Mouse (Mus musculus): ENCODE results near the gene Gm5244.

Gm5244 gene

DNA sequence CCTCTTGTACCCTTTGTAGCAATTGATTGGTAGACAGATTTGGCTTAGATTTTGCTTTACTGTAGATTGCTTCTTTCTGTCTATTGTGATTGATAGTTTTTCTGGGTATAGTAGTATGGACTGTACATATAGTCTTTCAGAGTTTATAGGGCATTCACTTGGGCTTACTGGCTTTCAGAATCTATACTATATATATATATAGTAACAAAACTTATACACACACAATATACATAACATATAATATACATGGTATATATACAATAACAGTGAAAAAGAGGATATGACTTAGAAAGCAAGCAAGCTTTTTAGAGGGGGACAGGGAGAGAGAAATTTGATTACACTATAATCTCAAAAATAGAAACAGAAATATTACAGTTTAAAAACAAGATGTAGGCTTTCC is at the start of gene Gm5244:
Gm5244 (plus strand) TSS at position 301 of the 400 bp plus-strand sequence.
- in situ Hi-C loops (cut with MboI; ENCODE audit: low sequenced_read_pairs), result no loop called here

DNA sequence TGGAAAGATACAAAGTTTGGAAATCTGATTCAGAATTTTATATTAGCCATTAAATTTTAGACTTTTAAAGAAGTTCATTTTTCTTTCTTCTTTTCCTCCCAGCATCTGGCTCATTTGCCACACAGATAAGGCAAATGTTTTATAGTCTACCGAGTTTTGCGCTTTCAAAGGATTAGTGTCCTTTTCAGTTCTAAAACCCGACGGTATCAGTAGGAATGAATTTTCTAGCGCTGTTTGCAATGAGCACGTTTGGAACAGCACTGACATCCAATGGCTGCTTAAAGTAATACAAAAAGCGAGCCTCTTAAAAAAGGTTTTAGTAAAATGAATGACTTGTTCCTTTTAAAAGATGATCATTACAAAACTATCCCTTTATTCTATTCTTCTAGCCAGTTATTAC is 49.4 kb upstream of the Gm5244 start:
- in situ Hi-C loops (cut with MboI; ENCODE audit: low sequenced_read_pairs), result no loop called here

DNA sequence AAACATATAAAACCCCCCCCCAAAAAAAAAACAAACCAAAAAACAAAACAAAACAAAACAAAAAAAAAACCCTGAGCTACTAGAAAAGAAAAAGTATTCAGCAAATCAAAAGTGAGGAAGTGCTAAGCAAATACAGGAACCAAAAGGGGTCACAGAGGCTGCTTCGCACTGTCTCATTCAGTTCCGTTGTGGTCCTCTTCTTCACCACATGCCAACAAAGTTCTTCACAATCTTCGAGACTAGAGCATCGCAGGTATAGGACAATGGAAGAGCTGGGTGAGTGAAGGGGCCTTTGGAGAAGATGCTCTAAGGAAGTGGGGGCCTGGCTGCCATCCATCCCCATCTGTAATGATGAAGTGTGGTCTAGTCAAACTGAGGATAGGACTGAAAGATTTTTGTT is 48.1 kb upstream of the Gm5244 start:
- in situ Hi-C loops (cut with MboI; ENCODE audit: low sequenced_read_pairs), result no loop called here

DNA sequence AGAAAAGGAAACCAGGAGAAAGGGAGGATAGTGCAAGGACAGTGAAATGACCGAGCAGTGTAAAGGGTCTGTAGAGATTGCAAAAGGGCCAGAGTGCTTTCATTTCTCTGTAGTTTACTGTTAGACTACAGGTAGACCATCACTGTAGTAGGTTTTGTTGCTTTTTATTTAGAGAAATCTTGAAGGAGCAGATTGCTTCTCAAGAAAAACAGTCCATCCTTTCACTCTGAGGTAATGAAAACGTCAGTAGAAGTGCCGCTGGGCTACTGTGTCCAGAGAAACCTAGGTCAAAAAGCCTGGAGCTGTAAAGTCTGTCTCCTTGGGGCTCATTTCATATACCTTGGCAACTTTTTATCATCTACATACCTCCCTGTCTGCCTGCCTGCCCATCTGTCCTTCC is 47.4 kb upstream of the Gm5244 start:
- in situ Hi-C loops (cut with MboI; ENCODE audit: low sequenced_read_pairs), result no loop called here

DNA sequence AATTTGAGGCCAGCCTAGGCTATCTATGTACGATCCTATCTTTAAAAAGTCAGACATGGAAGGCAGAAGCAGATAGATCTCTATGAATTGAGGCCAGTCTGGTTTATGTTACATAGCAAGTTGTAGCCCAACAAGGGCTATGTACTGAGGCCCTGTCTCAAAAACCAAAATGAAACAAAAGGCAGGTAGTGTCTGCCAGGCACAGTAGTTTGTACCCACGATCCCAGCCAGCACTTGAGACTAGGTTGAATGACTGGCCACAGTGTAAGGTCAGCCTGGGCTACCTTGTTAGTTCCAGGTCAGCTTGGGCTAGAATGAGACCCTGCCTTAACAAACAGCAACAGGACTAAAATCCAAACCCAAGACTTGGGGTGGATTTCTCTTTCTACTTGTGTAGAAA is 45.9 kb upstream of the Gm5244 start:
- in situ Hi-C loops (cut with MboI; ENCODE audit: low sequenced_read_pairs), result loop anchor here (10.0 kb wide), 1 partner anchor 206 kb away; the partner anchor contains the start of gene Gm4952

DNA sequence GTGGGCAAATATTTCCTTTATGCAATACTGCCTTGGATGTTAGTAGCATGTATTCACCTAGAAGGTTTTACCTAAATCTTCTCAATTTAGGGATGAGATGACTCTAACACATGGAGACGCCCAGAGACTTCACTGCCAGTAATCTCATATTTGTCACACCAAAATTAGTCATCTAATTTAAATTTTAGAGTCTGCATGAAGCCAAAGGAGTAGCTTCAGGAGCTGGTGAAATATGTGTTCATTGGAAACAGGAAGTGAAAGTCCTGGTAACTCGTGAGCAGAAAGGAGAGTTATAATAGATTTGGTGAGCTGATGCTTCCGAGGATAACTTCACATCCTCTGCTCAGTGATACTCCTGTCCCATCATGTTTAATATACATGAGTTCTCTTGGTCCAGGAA is 45.4 kb upstream of the Gm5244 start:
- in situ Hi-C loops (cut with MboI; ENCODE audit: low sequenced_read_pairs), result loop anchor here (10.0 kb wide), 1 partner anchor 206 kb away; the partner anchor contains the start of gene Gm4952

DNA sequence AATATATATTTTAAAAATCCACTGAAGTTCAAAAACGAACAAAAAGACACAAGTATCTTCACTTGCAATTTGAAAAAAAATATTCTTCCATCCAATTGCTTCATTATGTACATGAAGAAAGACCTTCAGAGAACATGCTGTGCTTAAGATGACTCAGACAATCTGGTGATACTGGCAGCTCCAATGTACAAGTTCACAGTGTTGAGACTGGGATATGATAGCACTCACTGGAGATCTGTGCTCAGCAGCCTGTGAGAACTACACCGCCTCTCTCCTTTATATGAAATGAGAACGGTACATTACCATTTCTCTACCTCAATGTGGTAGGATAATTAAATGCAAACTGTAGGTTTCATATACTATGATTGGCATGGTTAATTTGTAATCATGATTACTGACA is 43.7 kb upstream of the Gm5244 start:
- in situ Hi-C loops (cut with MboI; ENCODE audit: low sequenced_read_pairs), result loop anchor here (10.0 kb wide), 1 partner anchor 208 kb away; the partner anchor contains the start of gene Gm4952

DNA sequence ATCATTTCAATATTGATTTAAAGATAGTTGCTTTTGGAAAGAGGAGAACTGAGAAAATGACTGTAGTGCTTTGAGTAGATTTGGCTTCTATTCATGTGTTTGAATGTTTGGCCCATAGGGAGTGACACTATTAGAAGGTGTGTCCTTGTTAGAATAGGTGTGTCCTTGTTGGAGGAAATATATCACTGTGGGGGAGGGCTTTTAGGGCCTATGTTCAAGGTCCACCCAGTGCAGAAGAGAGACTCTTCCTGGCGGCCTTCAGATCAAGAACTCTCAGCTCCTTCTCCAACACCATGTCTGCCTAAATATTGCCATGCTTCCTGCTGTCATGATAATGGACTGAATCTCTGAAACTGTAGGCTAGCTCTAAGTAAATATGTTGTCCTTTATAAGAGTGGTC is 42.2 kb upstream of the Gm5244 start:
- in situ Hi-C loops (cut with MboI; ENCODE audit: low sequenced_read_pairs), result loop anchor here (10.0 kb wide), 1 partner anchor 209 kb away; the partner anchor contains the start of gene Gm4952

DNA sequence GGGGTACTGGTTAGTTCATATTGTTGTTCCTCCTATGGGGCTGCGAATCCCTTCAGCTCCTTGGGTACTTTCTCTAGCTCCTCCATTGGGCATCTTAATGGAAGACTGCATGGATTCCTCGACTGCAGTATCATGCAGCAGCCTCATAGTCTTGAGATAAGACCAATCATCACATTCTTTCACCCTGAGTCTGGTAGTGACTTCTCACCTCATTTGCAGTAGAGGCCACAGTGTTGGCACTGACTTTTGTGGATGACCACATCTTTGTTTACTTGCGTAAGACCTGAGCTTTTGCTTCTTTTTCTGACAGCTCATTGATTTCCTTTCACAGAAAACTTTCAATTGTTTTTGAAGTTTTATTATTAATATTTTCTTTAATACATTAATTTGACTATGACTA is 40.8 kb upstream of the Gm5244 start:
- in situ Hi-C loops (cut with MboI; ENCODE audit: low sequenced_read_pairs), result loop anchor here (10.0 kb wide), 1 partner anchor 211 kb away; the partner anchor contains the start of gene Gm4952

DNA sequence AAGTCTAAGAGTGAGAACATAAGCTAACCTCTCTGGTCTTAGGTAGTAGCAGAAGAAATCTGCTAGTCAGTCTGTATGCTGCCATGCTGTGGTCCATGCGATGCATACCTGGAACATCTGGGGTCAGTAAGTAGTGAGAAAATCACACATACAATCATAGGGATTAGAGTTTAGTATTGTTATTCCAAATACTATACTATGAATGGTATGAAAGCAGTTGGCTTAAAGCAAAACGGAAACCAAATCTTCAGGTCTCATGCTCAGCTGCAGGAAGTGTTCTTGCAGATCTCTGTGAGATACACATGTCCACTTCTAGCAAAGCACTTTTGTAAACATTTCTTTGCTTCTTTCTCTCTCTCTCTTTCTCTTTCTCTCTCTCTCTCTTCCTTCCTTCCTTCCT is 40.3 kb upstream of the Gm5244 start:
- in situ Hi-C loops (cut with MboI; ENCODE audit: low sequenced_read_pairs), result loop anchor here (10.0 kb wide), 1 partner anchor 211 kb away; the partner anchor contains the start of gene Gm4952

DNA sequence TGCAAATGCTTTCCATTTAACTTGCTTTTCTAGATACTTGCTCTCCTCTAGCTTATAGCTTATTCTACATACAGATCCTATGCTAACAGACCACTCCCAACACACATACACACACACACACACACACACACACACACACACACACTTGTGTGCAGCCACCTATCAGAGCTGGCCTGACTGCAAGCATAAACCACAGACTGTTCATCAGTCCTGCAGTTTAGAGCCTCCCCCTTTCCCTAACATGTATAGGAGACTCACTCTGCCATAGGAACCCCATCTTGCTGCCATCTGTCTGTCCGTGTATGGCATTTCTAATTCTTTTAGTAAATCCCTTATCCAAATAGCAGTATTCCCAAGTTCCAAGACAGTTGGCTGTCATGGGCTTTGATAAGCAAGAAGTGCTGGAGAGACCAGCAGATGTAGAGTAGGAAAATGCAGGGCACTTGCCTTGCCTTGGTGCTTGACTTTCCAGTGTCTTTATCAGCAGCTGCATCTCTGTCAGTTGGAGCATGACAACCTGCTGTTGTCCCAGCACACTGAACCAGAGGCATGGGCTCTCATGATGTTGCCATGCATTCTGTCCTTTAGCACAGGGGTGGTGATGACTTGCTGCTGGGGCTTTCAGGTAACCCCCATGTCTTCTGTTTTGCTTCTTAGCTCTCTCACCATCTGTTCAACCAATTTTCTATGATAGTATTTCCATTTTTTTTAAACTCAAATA is 33.7 kb upstream of the Gm5244 start:
- in situ Hi-C loops (cut with MboI; ENCODE audit: low sequenced_read_pairs), result loop anchor here (10.0 kb wide), 1 partner anchor 298 kb away; no protein-coding TSS in a partner anchor

DNA sequence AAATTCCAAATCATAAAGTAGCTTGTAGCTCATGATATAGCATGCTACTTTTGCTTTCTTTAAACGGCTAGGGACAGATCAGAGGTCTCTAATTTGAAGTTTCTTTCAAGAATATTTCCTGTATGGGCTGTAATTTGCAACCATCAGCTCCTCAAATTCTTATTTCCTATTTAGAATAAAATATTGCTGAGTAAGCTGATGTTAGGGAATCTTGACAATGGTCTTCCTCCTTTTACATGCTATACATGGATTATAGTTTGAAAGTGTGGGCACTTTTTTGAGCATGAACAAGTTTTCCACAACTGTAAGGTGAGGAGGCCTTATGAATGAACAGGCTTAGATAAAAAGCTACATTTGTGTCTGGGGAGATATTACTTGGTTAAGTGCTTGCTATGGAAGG is 32.6 kb upstream of the Gm5244 start:
- in situ Hi-C loops (cut with MboI; ENCODE audit: low sequenced_read_pairs), result loop anchor here (10.0 kb wide), 1 partner anchor 299 kb away; no protein-coding TSS in a partner anchor

DNA sequence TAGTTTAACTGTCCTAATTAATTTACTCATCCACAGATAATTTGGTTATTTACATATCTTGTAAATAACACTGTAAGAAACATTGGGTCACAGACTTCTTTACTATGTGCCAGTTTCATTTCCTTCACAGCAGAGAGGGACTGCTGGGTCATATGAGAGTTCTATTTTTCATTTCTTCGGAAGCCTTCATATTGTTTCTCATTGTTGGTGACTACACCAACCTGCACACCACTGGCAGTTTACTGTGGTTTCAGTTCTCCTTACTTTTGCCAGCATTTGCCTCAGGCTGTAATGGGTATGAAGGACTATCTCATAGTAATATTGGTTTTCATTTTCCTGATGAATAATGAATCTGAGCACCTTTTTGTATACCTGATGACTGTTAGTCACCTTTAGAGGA is 28.0 kb upstream of the Gm5244 start:
- in situ Hi-C loops (cut with MboI; ENCODE audit: low sequenced_read_pairs), result loop anchor here (10.0 kb wide), 1 partner anchor 304 kb away; no protein-coding TSS in a partner anchor

DNA sequence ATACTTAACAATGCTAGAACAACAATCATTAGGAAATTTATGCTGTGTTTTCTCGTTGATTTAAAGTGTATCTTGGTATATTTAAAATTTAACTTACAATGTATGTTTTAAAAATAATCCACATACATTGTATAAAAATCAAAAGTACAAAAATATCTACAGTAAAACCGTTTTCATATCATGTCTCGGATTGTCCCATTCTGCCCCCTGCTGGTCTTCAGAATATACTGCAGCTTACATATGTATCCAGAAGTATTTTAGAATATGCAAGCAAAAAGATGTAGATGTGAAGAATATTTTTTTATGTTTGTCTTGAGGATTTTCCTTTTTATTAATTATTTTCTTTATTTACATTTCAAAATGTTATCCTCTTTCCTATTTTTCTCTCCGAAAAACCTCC is 26.1 kb upstream of the Gm5244 start:
- in situ Hi-C loops (cut with MboI; ENCODE audit: low sequenced_read_pairs), result loop anchor here (10.0 kb wide), 1 partner anchor 56 kb away; the partner anchor contains the start of gene Cntf

DNA sequence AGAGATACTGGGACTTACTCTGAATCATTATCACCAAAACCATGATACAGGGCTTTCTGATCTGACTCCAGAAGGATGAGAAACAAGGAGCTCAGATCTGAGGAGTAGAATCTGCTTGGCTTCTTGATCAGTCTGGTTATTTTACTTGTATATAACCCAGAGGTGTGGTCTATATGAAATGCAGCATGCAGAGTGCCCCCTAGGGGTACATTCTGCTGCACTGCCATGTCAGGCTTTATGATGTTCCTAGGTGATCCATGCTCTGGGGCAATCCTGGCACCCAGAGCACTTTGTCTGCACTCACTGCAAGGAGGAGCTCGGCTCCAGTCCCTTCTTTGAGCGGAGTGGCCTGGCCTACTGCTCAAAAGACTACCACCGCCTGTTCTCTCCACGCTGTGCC is 21.9 kb upstream of the Gm5244 start:
- in situ Hi-C loops (cut with MboI; ENCODE audit: low sequenced_read_pairs), result loop anchor here (10.0 kb wide), 1 partner anchor 60 kb away; the partner anchor contains the start of gene Cntf

DNA sequence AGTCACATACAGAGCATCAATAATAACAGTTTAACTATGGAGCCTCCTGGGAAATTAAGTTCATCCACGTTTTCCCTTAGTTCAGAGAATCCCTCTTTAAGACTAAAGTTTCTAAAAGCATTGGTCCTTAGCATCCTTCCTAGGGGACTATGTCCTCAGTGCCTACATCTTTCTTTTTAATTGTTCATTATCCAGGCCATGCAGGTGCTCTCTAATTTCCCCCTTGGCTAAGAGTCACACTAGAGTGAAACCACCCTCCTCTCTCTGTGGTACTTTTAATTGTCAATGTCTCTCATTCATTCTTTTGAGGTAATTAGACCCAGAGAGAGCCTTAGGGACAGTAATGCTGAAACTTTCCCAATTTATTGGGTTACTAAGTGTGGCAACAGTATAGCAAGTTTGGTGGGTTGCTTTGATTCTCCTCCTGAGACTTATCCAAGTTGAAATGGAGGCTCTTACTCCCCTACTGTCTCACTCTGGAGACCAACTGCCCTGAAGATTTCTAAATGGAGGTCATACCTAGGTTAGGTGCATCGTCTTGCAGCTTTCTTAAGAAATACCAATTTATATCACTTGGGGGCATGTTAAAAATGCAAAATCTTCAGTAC is 15.6 kb upstream of the Gm5244 start:
- in situ Hi-C loops (cut with MboI; ENCODE audit: low sequenced_read_pairs), result no loop called here

DNA sequence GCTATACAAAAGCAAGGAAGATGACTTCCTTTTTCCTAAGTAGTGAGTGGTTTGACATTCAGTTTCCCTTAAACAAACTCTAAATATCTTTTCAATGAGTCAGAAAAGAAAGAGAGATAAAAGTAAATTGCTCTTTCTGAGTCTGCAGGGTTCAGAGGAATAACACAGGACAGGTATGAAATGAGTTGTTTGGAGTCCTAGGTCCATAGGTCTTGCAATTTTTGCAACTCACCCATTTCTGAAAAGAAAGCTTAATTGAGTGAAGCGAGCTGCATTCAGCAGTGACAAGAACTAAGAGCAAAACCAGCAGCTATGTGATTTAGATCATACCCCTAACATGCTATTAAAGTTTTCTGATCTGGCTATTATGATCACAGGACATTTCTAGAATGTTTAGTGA is 14.9 kb upstream of the Gm5244 start:
- in situ Hi-C loops (cut with MboI; ENCODE audit: low sequenced_read_pairs), result no loop called here

DNA sequence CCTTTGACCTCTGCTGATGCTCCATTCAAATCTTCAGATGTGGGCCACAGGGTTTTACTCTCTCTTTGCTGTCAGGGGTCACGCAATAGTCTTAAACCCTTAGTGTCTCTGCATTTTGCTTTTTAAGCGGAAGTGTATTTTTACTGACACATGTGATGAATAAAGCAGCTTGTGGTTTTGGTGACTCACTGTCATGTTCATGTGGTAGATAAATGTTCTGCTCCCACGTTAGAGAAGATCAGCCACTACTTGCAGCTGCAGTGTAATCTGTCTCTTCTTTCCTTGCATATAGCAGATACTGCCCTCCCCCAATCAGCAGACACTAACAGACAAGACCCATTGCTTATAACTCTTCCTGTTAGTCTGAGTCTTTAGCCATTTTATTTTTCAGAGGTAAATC is 12.9 kb upstream of the Gm5244 start:
- in situ Hi-C loops (cut with MboI; ENCODE audit: low sequenced_read_pairs), result no loop called here

DNA sequence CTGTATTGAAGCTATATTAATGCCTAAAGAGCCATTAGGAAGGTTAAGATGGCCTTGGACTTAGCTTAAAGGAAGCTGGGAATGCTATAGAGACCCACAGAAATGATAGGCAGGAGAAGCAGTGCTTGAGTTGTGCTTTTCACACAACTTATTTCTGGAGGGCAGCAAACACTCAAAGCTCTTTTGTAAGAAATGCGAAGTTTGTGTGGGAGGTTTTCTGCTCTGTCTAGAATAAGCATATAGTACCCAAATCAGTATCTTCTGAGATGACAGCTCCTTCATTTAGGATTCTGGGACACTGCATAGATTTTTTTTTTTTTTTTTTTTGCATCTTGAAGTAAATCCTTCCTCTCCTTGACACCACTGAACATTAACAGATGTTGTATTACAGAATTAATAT is 8.0 kb upstream of the Gm5244 start:
- in situ Hi-C loops (cut with MboI; ENCODE audit: low sequenced_read_pairs), result no loop called here

DNA sequence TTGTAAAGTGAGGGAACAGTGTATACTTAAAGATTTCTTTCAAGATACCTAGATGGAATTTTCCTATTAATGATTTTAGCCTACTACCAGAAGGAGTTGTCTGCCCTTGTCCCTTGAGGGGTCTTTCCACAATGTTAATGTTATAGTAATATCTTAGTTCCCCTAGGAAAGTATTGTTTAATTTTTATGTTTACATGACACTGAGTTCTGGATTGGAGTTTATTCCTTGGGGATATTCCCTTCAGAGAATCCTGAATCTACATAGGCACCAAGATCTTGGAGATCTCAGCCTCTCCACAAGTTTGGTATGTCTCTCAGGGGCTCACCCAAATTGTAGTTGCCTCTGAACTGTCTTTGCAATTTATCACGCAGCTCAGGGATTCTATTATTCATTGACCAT is 10.5 kb downstream of the Gm5244 start, which contains the start of gene Olfr1444:
Olfr1444 (plus strand) TSS at position 301 of the 400 bp plus-strand sequence.
- in situ Hi-C loops (cut with MboI; ENCODE audit: low sequenced_read_pairs), result no loop called here

DNA sequence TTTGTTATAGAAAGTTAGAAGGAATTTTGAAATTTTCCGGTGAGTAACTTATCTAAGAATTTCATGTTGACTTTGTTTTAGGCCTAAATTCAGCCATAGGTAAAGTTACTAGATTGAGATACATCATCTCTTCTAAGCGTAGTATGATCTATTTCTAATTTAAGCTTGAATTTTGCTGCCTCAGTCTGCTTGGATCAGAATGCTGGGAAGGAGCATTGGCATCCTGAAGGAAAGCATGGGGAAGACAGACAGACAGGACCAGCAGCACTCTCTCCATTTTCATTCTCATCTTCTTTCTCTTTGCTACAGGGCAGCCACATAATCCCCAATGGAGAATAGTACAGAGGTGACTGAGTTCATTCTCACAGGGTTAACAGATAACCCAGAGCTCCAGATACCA is 37.1 kb downstream of the Gm5244 start, which contains the start of gene Olfr1445:
Olfr1445 (plus strand) TSS at position 301 of the 400 bp plus-strand sequence.
- in situ Hi-C loops (cut with MboI; ENCODE audit: low sequenced_read_pairs), result no loop called here

DNA sequence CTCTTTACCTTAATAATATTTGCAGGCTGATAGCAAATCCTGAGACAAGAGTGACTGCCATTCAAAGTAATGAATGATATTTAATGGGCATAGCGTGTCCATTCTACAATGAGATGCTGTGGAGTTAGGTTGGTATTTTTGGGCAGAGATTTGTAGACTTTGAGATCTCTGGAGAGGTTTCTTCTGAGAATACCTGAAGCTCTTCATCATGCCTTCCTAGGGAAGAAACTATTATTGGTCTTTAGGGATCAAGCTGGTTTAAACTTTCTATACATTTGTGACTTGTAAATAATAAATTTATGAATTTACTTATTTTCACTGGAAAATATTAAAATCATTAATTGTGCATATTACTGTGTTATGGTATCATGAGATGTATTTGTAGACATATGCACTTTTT is 46.9 kb downstream of the Gm5244 start, which contains the start of gene Olfr1446:
Olfr1446 (minus strand) TSS at position 101 of the 400 bp plus-strand sequence.
- in situ Hi-C loops (cut with MboI; ENCODE audit: low sequenced_read_pairs), result no loop called here

Data from CH12F3 (cell line).